Mouse (Mus musculus) forebrain, embryonic 13.5 days (tissue): ENCODE measurements around the gene Fam24a. TPM values are rescaled to one million over a fixed set of nuclear protein-coding genes. Genes with fewer than 3 reads are reported as not detected.

Source experiments
- ATAC-seq: fragments of 200-750 bp; cut with Nextera tagmentation; 2 replicates; pipeline ENCODE4 v1.8.0; 2017
- H3K27ac ChIP-seq: fragments of 300-500 bp; sonication (generic); 2 replicates; pipeline ENCODE4 v1.5.1; 2015; ENCODE audit warnings: inconsistent platforms, mild to moderate bottlenecking, moderate library complexity
- H3K27me3 ChIP-seq: fragments of 300-500 bp; sonication (generic); 2 replicates; pipeline ENCODE4 v1.6.1; 2015; ENCODE audit warnings: mild to moderate bottlenecking, inconsistent platforms
- H3K36me3 ChIP-seq: fragments of 300-500 bp; sonication (generic); 2 replicates; pipeline ENCODE4 v1.6.1; 2015; ENCODE audit warnings: mild to moderate bottlenecking, inconsistent platforms; ENCODE audit not compliant: poor library complexity, severe bottlenecking
- H3K4me1 ChIP-seq: fragments of 300-500 bp; sonication (generic); 2 replicates; pipeline ENCODE4 v1.6.1; 2015; ENCODE audit warnings: inconsistent platforms
- H3K4me2 ChIP-seq: fragments of 300-500 bp; sonication (generic); 2 replicates; pipeline ENCODE4 v1.6.1; 2015; ENCODE audit warnings: inconsistent platforms, mild to moderate bottlenecking, moderate library complexity
- H3K4me3 ChIP-seq: fragments of 300-500 bp; sonication (generic); 2 replicates; pipeline ENCODE4 v1.5.1; 2015; ENCODE audit warnings: mild to moderate bottlenecking, inconsistent platforms
- H3K9ac ChIP-seq: fragments of 300-500 bp; sonication (generic); 2 replicates; pipeline ENCODE4 v1.6.1; 2015; ENCODE audit warnings: mild to moderate bottlenecking, inconsistent platforms
- H3K9me3 ChIP-seq: fragments of 300-500 bp; sonication (generic); replicated peaks from 2 replicates; pipeline ENCODE4 v1.6.1; 2016; ENCODE audit warnings: inconsistent platforms
- WGBS: fragments of 180-500 bp; shearing (Covaris S2); methylation state at CpG from one replicate; pipeline ENCODE4 v1.1.7; 2015; 5-methylcytosine and 5-hydroxymethylcytosine counted together
- polyA plus RNA-seq: library from polyadenylated mRNA; unstranded; fragments of >200 nt; fragmentation: Nextera tagmentation; extraction: Ambion mirVana; gene quantifications from 2 replicates; pipeline ENCODE4 v1.2.1, GENCODE M21; 2015

Gene Fam24a
- polyA plus RNA-seq, 1 experiment from 2014 or later: not detected

- Histone ChIP-seq H3K27ac (no peak overlapping the region), H3K4me3 (no peak overlapping the region), H3K9me3 (no peaks in the 10 kb centered on the region), H3K36me3 (peaks cover 65% of the 10 kb centered on the region), H3K4me1 (no peaks in the 10 kb centered on the region), H3K4me2 (no peak overlapping the region), H3K9ac (no peak overlapping the region), H3K27me3 (no peaks in the 10 kb centered on the region)
- no peak for ATAC-seq
- WGBS: 71% methylated on average over 7 of the region's 7 CpGs
Observed at GRCm38 (mm10) chr7:131345856-131346541, 12.3 kb downstream of the Fam24a start.

DNA sequence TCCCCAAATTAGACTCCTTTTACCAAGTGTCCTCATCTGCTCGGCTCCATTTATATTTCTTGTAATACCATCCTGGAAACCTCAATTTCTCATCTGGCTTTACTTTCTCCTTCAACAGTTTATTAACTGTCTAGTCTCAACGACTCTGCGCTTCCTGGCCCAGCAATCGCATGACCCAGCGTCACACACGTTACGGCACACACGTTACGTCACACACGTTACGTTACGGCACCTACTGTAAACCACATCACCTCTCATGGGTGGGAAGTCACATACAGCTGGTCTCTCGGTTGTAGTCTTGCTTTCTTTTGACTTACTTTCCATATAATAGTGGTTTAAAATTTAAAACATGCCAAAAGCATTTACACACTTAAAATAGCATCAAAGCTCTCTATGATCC, 22.4 kb downstream of the Fam24a start:
- Histone ChIP-seq H3K4me2 (no peak overlapping the region), H3K9me3 (no peaks in the 10 kb centered on the region), H3K27me3 (no peaks in the 10 kb centered on the region), H3K36me3 (peaks cover 57% of the 10 kb centered on the region), H3K4me3 (no peak overlapping the region), H3K27ac (no peak overlapping the region), H3K4me1 (peaks cover 2% of the 10 kb centered on the region; the same call in 1 of the 2 replicates), H3K9ac (no peak overlapping the region)
- 97% methylated on average over 13 of the region's 13 CpGs for WGBS
- no peak for ATAC-seq

GRCm38 (mm10) chr7:131362269-131362614, 28.6 kb downstream of the Fam24a start:
- H3K27me3 ChIP-seq: peaks cover 10% of the 10 kb centered on the region; the same call in 1 of the 2 replicates
- peak; percentile 85 for ATAC-seq
- under 1% methylated on average over 35 of the region's 35 CpGs for WGBS
- peaks cover 19% of the 10 kb centered on the region for H3K4me1 ChIP-seq
- no peaks in the 10 kb centered on the region for H3K9me3 ChIP-seq
- H3K27ac ChIP-seq: peak overlapping the region; percentile 83
- H3K9ac ChIP-seq: peak overlapping the region; percentile 91
- H3K4me3 ChIP-seq: peak overlapping the region; percentile 79
- H3K4me2 ChIP-seq: peak overlapping the region; percentile 88
- peaks cover 17% of the 10 kb centered on the region for H3K36me3 ChIP-seq

DNA sequence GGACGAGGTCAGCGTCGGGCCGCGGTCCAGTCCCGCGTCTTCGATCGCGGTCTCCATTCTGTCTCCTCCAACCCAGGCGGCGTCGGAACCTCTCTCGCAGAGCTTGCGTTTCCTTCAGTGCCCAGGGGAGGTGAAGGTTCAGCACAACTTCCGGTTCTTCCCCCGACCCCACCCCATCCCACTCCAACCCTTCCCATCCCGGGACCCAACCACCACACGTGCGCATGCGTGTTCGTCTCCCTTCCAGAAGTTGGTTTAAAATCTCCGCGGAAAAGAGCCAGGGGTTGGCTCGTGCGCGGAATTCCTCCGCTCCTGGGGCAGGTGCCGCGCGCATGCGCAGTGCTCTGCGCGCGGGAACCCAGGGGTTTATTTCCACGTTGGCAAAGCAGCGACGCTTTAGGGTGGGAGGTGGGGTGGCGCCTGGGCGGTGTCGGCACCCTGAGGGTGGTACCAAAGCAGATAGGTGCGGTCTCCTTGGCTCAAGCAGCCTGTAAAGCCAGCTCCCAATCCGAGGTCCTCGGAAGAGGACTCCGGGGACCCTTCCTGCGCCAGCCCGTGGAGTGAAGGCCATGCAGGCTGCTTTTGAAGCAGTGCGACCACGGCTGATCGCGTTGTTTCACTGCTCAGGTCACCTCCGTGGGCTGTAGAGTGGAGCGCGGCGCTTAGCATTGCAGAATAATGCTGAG, 29.1 kb downstream of the Fam24a start, which contains the start of gene 2310057M21Rik:
2310057M21Rik (minus strand) TSS at position 145 of the 686 bp plus-strand sequence.
- ATAC-seq: peak; percentile 99
- Histone ChIP-seq H3K9ac (peak within 1 kb of the TSS; percentile 91), H3K4me1 (peaks cover 19% of the 10 kb centered on the region)

GRCm38 (mm10) chr7:131364131-131364530, 30.5 kb downstream of the Fam24a start:
- ATAC-seq: no peak
- WGBS: 95% methylated on average over 8 of the region's 8 CpGs
- no peaks in the 10 kb centered on the region for H3K36me3 ChIP-seq
- H3K4me3 ChIP-seq: no peak overlapping the region
- H3K9me3 ChIP-seq: no peaks in the 10 kb centered on the region
- no peak overlapping the region for H3K9ac ChIP-seq
- H3K27ac ChIP-seq: no peak overlapping the region
- H3K4me1 ChIP-seq: peaks cover 19% of the 10 kb centered on the region
- peaks cover 10% of the 10 kb centered on the region; the same call in 1 of the 2 replicates for H3K27me3 ChIP-seq
- no peak overlapping the region for H3K4me2 ChIP-seq

More for the DNA sequence above, 29.1 kb downstream of the Fam24a start, which contains the start of gene 2310057M21Rik:
- Histone ChIP-seq H3K36me3 (peaks cover 12% of the 10 kb centered on the region), H3K4me2 (peak within 1 kb of the TSS; percentile 88), H3K4me3 (peak within 1 kb of the TSS; percentile 79), H3K9me3 (no peaks in the 10 kb centered on the region), H3K27ac (peak within 1 kb of the TSS; percentile 83), H3K27me3 (peaks cover 10% of the 10 kb centered on the region; the same call in 1 of the 2 replicates)
- under 1% methylated on average over 55 of the region's 55 CpGs for WGBS

DNA sequence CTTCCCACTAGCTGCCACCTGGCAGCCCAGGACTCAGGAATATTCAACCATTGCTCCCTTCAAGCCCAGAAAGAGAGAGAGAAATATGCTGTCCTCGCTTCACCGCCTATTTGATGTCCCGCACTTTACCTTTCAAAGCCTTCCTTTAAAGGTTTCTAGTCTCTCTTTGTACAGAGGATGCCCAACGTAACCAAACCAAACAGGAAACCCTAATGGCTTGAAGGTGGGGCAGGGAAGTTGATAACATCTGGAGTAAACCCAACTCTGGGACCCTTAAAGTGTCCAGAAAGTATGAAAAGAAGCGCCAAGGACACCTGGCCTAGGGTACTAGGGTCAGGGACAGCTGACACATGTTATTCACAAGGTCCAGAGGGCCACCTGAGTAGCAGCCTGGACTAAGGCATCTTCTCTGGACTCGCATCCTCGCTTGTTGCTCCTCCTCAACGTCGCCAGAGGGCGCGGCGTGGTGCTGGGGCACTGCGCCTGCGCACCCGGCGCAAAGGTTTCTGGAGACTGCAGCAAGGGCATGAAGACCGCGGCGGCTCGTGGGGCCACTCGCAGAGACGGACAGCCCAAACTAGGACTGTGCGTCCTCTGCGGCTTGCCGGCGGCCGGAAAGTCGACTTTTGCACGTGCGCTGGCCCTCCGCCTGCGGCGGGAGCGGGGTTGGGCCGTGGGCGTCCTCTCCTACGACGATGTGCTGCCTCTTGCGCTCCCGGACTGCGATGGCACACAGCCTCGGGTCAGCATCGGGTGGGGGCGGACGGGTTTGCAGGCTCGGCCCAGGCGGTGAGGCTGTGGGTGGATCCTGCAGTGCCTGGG, 37.2 kb downstream of the Fam24a start, which contains the start of gene Pstk:
Pstk (plus strand) TSS at position 494 of the 822 bp plus-strand sequence.
- H3K4me1 ChIP-seq: peaks cover 7% of the 10 kb centered on the region
- peak within 1 kb of the TSS; percentile 81 for H3K27ac ChIP-seq
- H3K4me2 ChIP-seq: peak within 1 kb of the TSS; percentile 83
- H3K27me3 ChIP-seq: no peaks in the 10 kb centered on the region
- H3K36me3 ChIP-seq: no peaks in the 10 kb centered on the region
- H3K9me3 ChIP-seq: no peaks in the 10 kb centered on the region
- WGBS: 5% methylated on average over 47 of the region's 47 CpGs
- peak; percentile 96 for ATAC-seq
- H3K4me3 ChIP-seq: peak within 1 kb of the TSS; percentile 81
- H3K9ac ChIP-seq: peak within 1 kb of the TSS; percentile 94

- Histone ChIP-seq H3K27me3 (no peaks in the 10 kb centered on the region), H3K36me3 (no peaks in the 10 kb centered on the region), H3K4me2 (peak overlapping the region; percentile 83), H3K27ac (peak overlapping the region; percentile 81; the same call in 1 of the 2 replicates), H3K9me3 (no peaks in the 10 kb centered on the region), H3K9ac (peak overlapping the region; percentile 94), H3K4me1 (peaks cover 7% of the 10 kb centered on the region), H3K4me3 (peak overlapping the region; percentile 81)
- 6% methylated on average over 9 of the region's 9 CpGs for WGBS
- no peak for ATAC-seq
Observed at GRCm38 (mm10) chr7:131371470-131371860, 37.8 kb downstream of the Fam24a start.

DNA sequence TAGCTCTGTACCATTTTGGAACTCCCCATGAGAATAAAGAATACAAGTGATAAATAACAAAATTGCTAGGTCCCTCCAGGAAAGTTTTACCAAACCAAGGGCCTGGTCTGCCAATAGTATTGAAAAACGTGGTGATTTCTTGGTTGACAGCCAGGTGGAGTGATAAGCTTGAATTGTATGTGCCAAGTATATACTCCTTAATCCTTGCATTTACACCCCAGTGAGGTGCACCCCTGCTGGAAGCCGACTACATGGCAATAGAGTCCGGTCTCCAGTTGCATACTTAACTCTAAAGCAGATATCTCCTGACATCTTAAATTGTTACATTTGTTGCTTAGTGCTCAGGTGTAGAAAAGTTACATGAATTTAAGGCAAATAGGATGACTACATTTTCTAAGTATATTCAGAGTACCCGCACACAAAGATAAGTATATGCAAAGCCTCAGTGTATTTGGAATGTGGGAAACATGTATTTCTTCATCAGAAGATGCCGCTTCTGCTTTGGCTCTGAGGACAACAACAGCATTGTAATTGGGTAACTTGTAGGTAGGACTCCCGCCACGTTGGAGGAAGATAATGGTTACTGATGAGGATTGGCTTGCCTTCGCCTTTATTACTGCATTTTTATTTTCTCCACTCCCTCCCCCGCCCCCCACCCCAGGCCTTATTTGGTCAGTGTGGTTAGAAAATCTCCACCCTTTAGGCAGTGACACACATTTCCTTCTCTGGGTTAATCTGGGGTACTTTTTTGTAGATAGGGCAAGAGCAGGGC, 38.4 kb downstream of the Fam24a start:
- Histone ChIP-seq H3K9me3 (no peaks in the 10 kb centered on the region), H3K27ac (no peak overlapping the region), H3K4me2 (peak overlapping the region; percentile 83), H3K4me3 (peak overlapping the region; percentile 81), H3K36me3 (no peaks in the 10 kb centered on the region), H3K9ac (peak overlapping the region; percentile 94), H3K4me1 (peaks cover 7% of the 10 kb centered on the region), H3K27me3 (no peaks in the 10 kb centered on the region)
- WGBS: 71% methylated on average over 9 of the region's 9 CpGs
- ATAC-seq: no peak

Other genes with a start within 250 kb of the Fam24a start
- not detected in 2 replicates for gene 4933402N03Rik, start 187.6 kb upstream of the Fam24a start, polyA plus RNA-seq
- gene 5430419D17Rik, start 159.5 kb upstream of the Fam24a start, polyA plus RNA-seq: not detected in 2 replicates
- gene Cuzd1, start 11.6 kb upstream of the Fam24a start, polyA plus RNA-seq: not detected in 2 replicates
- gene Fam24b, start 4.3 kb upstream of the Fam24a start, polyA plus RNA-seq: not detected in 2 replicates
- 17.9 and 18.7 TPM in 2 replicates for gene 2310057M21Rik, start 28.9 kb downstream of the Fam24a start, polyA plus RNA-seq
- gene Pstk, start 37.3 kb downstream of the Fam24a start, polyA plus RNA-seq: 39.6 and 43.1 TPM in 2 replicates
- 17.0 and 17.1 TPM in 2 replicates for gene Ikzf5, start 76.7 kb downstream of the Fam24a start, polyA plus RNA-seq
- gene Acadsb, start 76.7 kb downstream of the Fam24a start, polyA plus RNA-seq: 86.1 and 89.4 TPM in 2 replicates
- gene Hmx3, start 209.0 kb downstream of the Fam24a start, polyA plus RNA-seq: 0.31 and 0.56 TPM in 2 replicates
- gene Hmx2, start 214.9 kb downstream of the Fam24a start, polyA plus RNA-seq: 0.44 and 0.99 TPM in 2 replicates
- 240 and 247 TPM in 2 replicates for gene Bub3, start 226.4 kb downstream of the Fam24a start, polyA plus RNA-seq